Comparison of ENCODE assay signal across 8 mouse cellular contexts in genomic region chr16:17727179-17727861, GRCm38 (mm10). TPM values are rescaled to one million over a fixed set of nuclear protein-coding genes. Genes with fewer than 3 reads are reported as not detected.
DNase-seq lines count a peak whose midpoint lies in the region; ATAC-seq and TF ChIP-seq lines count a peak whose summit lies in the region.

No protein-coding gene starts in this region.

- intact Hi-C loops in gastrocnemius, postnatal 36 days (cut with DNase I) = loop anchor here (5.0 kb wide), 1 partner anchor 80 kb away; the partner anchor contains the start of gene Ccdc74a

- H3K36me3 ChIP-seq in CH12.LX (replicated peaks in 1 of 2; ENCODE audit: control insufficient read depth in 1 of 2, insufficient read depth in 1 of 2, low read length in 1 of 2) = no peaks in the 10 kb centered on the region
- no peaks in the 10 kb centered on the region for H3K36me3 ChIP-seq in heart, embryonic 15.5 days
- no peaks in the 10 kb centered on the region for H3K36me3 ChIP-seq in midbrain, embryonic 14.5 days (ENCODE audit: control insufficient read depth, insufficient read depth, low read length)

- peak; percentile 48 for TF ChIP-seq RAD21 in CH12.LX (IDR thresholded peaks at IDR 0.05; ENCODE audit: low read depth, low read length)

- peak overlapping the region; percentile 41 for H3K4me2 ChIP-seq in CH12.LX (ENCODE audit: insufficient read depth, low read depth, poor library complexity, severe bottlenecking)
- H3K4me2 ChIP-seq in heart, embryonic 15.5 days = peak overlapping the region; percentile 37; the same call in 1 of the 2 replicates
- H3K4me2 ChIP-seq in midbrain, embryonic 14.5 days (ENCODE audit: low read length) = no peak overlapping the region; the same call in 1 of the 2 replicates

- in situ Hi-C loops in CH12.LX (cut with MboI; ENCODE audit: low pct_ligation_motif_present, low pct_unique_long_range_greater_than_20kb, low sequenced_read_pairs) = no loop called here

- H3K27me3 ChIP-seq in CH12.LX (replicated peaks) = no peaks in the 10 kb centered on the region
- no peaks in the 10 kb centered on the region for H3K27me3 ChIP-seq in heart, embryonic 15.5 days
- H3K27me3 ChIP-seq in midbrain, embryonic 14.5 days (ENCODE audit: control insufficient read depth, insufficient read depth, low read length) = no peaks in the 10 kb centered on the region

- TF ChIP-seq CTCF in CH12.LX (conservative IDR thresholded peaks at IDR 0.05 in 1 of 2, IDR thresholded peaks at IDR 0.05 in 1 of 2; ENCODE audit: low read depth in 2 of 2, low read length in 2 of 2) = peak in 1 of 2 experiments; percentile 90; a peak in 2 of 4 replicates

- H3K79me2 ChIP-seq in CH12.LX (replicated peaks; ENCODE audit: control insufficient read depth, extremely low read depth, insufficient read depth, poor library complexity, severe bottlenecking) = peaks cover 2% of the 10 kb centered on the region

- peak; percentile 69 for TF ChIP-seq POLR2A in CH12.LX (IDR thresholded peaks at IDR 0.05; ENCODE audit: low read depth, low read length)

- TF ChIP-seq EP300 in CH12.LX (IDR thresholded peaks at IDR 0.05; ENCODE audit: low read length) = no peak

- H3K9me3 ChIP-seq in CH12.LX (replicated peaks; ENCODE audit: low read length) = no peaks in the 10 kb centered on the region
- H3K9me3 ChIP-seq in heart, embryonic 15.5 days (replicated peaks) = no peaks in the 10 kb centered on the region
- H3K9me3 ChIP-seq in midbrain, embryonic 14.5 days (ENCODE audit: control insufficient read depth, low read length) = no peaks in the 10 kb centered on the region

- H3K27ac ChIP-seq in CH12.LX (ENCODE audit: insufficient read depth, low read depth) = no peak overlapping the region
- H3K27ac ChIP-seq in heart, embryonic 15.5 days = peak overlapping the region; percentile 50
- no peak overlapping the region for H3K27ac ChIP-seq in midbrain, embryonic 14.5 days (replicated peaks; ENCODE audit: low read depth, low read length)

- peak; percentile 50 for DNase-seq in gastrocnemius, adult 18-20 months (ENCODE audit: low spot score)
- DNase-seq in gastrocnemius, postnatal 36 days = no peak
- DNase-seq in CH12.LX (ENCODE audit: extremely low read depth) = peak; percentile 85
- DNase-seq in embryo, embryonic 10 days (ENCODE audit: low spot score) = peak; percentile 73
- peak; percentile 68 to 74 for DNase-seq in kidney, postnatal 36 days
- peak; percentile 71 for DNase-seq in midbrain, embryonic 14.5 days
- peak; percentile 54 to 65 for DNase-seq in thymus, postnatal 36 days

- no peak; the same call in 1 of the 2 replicates for ATAC-seq in heart, embryonic 15.5 days (replicated peaks; ENCODE audit: insufficient number of reproducible peaks, insufficient read depth, low FRiP score, low read depth)
- no peak for ATAC-seq in midbrain, embryonic 14.5 days (ENCODE audit: low FRiP score, low TSS enrichment)

- peak overlapping the region in 1 of 3 experiments; percentile 22 for H3K4me3 ChIP-seq in CH12.LX (replicated peaks in 1 of 3; ENCODE audit: low read depth in 2 of 3, low read length in 2 of 3, poor library complexity in 1 of 3)
- no peak overlapping the region for H3K4me3 ChIP-seq in heart, embryonic 15.5 days
- H3K4me3 ChIP-seq in midbrain, embryonic 14.5 days (replicated peaks; ENCODE audit: low read depth, low read length) = no peak overlapping the region

- 12% methylated on average over 5 of the region's 5 CpGs for WGBS in heart, embryonic 15.5 days
- WGBS in midbrain, embryonic 14.5 days = 16% methylated on average over 5 of the region's 5 CpGs

- dilution Hi-C loops in CH12.LX (cut with MboI; ENCODE audit: extremely low pct_ligation_motif_present, extremely low pct_unique_long_range_greater_than_20kb, low sequenced_read_pairs) = no loop called here

- H3K9ac ChIP-seq in CH12.LX (ENCODE audit: insufficient read depth, low read depth) = peak overlapping the region; percentile 64
- no peak overlapping the region for H3K9ac ChIP-seq in heart, embryonic 15.5 days
- no peak overlapping the region for H3K9ac ChIP-seq in midbrain, embryonic 14.5 days (replicated peaks; ENCODE audit: low read length)

- peaks cover 7 to 14% of the 10 kb centered on the region in 2 experiments for H3K4me1 ChIP-seq in CH12.LX (ENCODE audit: control insufficient read depth in 1 of 2, insufficient read depth in 2 of 2)
- peaks cover 4% of the 10 kb centered on the region for H3K4me1 ChIP-seq in heart, embryonic 15.5 days (replicated peaks)
- H3K4me1 ChIP-seq in midbrain, embryonic 14.5 days (ENCODE audit: control insufficient read depth, insufficient read depth, low read length) = no peaks in the 10 kb centered on the region

TF ChIP-seq in CH12.LX, 34 proteins besides CTCF, POLR2A, EP300 and RAD21:
- TF ChIP-seq TCF12 (IDR thresholded peaks at IDR 0.05; ENCODE audit: low read depth, low read length) (0 out of 2 replicates have a peak, but pooled peaks have one; percentile 33), PAX5 (IDR thresholded peaks at IDR 0.05; ENCODE audit: low read length) (no peak), CHD1 (IDR thresholded peaks at IDR 0.05; ENCODE audit: low read depth, low read length) (no peak), TBP (conservative IDR thresholded peaks at IDR 0.05; ENCODE audit: low read depth, low read length) (peak; percentile 70; the same call in 1 of the 2 replicates), ELF1 (IDR thresholded peaks at IDR 0.05; ENCODE audit: low read depth, low read length) (peak; percentile 68), SMC3 (IDR thresholded peaks at IDR 0.05; ENCODE audit: low read depth, low read length) (peak; percentile 28; the same call in 1 of the 2 replicates), MYC (IDR thresholded peaks at IDR 0.05; ENCODE audit: low read depth, low read length) (peak; percentile 56; the same call in 1 of the 2 replicates)

RNA-seq across cellular contexts. Expression of gene Med15, which starts 5.4 kb away (rescaled TPM):
- total RNA-seq in gastrocnemius, adult 18-20 months (2021) = 10 to 100 TPM; 17.5 to 20.1 TPM
- total RNA-seq in gastrocnemius, postnatal 36 days (2021) = 10 to 100 TPM; 16.5 to 20.0 TPM
- 40.1 and 42.6 TPM in 2 replicates for total RNA-seq in CH12.LX (2012; rRNA removed)
- total RNA-seq in CH12.LX (2014; rRNA removed) = 17.2 and 20.1 TPM in 2 replicates
- polyA plus RNA-seq in CH12.LX (2012; ENCODE audit: insufficient read length, low read depth) = 65.2 and 78.1 TPM in 2 replicates
- 25.6 and 37.2 TPM in 2 replicates for polyA plus RNA-seq in heart, embryonic 15.5 days (2015; fragmentation: Nextera tagmentation; extraction: Ambion mirVana)
- polyA plus RNA-seq in midbrain, embryonic 14.5 days (2014; fragmentation: Nextera tagmentation; extraction: Ambion mirVana) = 37.2 and 39.8 TPM in 2 replicates

RNA-seq across cellular contexts. Expression of gene Klhl22, which starts 32.1 kb away (rescaled TPM):
- 10 to 100 TPM; 21.8 to 23.4 TPM for total RNA-seq in gastrocnemius, adult 18-20 months (2021)
- 10 to 100 TPM; 16.8 to 20.9 TPM for total RNA-seq in gastrocnemius, postnatal 36 days (2021)
- total RNA-seq in CH12.LX (2012; rRNA removed) = not detected in 2 replicates
- not detected in 2 replicates for total RNA-seq in CH12.LX (2014; rRNA removed)
- polyA plus RNA-seq in CH12.LX (2012; ENCODE audit: insufficient read length, low read depth) = not detected in 2 replicates
- polyA plus RNA-seq in heart, embryonic 15.5 days (2015; fragmentation: Nextera tagmentation; extraction: Ambion mirVana) = 33.0 and 45.7 TPM in 2 replicates
- 75.5 and 75.6 TPM in 2 replicates for polyA plus RNA-seq in midbrain, embryonic 14.5 days (2014; fragmentation: Nextera tagmentation; extraction: Ambion mirVana)

Comparison
In these comparisons a context has a peak if more than half of its experiments do, and no peak if none do; other contexts are left out.
1. DNase-seq: peak in gastrocnemius, adult 18-20 months (single experiment), CH12.LX (single experiment), embryo, embryonic 10 days (single experiment), kidney, postnatal 36 days (2 of 2), midbrain, embryonic 14.5 days (single experiment) and thymus, postnatal 36 days (2 of 2); none in gastrocnemius, postnatal 36 days (0 of 2).
2. RNA of gene Klhl22, which starts 32.1 kb away (total RNA-seq): 21.8 to 23.4 TPM in gastrocnemius, adult 18-20 months and 16.8 to 20.9 TPM in gastrocnemius, postnatal 36 days; not detected in CH12.LX; every median in the first group is over 10 times any median in the second.